Mouse (Mus musculus) hindbrain, postnatal 0 days (tissue): ENCODE results near the gene Polg2. TPM values are rescaled to one million over a fixed set of nuclear protein-coding genes. Genes with fewer than 3 reads are reported as not detected.
"Not testable (repeated sequence)": the region's sequence is repeated elsewhere in the genome, so short reads cannot be mapped to it uniquely, and the experiment has no call there.

Experiments
- ATAC-seq: fragments of 200-750 bp; cut with Nextera tagmentation; 2 replicates; pipeline ENCODE4 v1.8.0; 2017; ENCODE audit warnings: mild to moderate bottlenecking, moderate TSS enrichment, moderate library complexity
- DNase-seq: peaks from one replicate; pipeline ENCODE4 v3.0.0-alpha.2; 2015; ENCODE audit warnings: low spot score
- H3K27ac ChIP-seq: fragments of 300-500 bp; sonication (generic); 2 replicates; pipeline ENCODE4 v1.5.1; 2014; ENCODE audit warnings: mild to moderate bottlenecking
- H3K27me3 ChIP-seq: fragments of 300-500 bp; sonication (generic); 2 replicates; pipeline ENCODE4 v1.6.1; 2014; ENCODE audit warnings: low read length, mixed read lengths; ENCODE audit not compliant: insufficient read depth
- H3K36me3 ChIP-seq: fragments of 300-500 bp; sonication (generic); 2 replicates; pipeline ENCODE4 v1.6.1; 2014; ENCODE audit warnings: low read length, mixed read lengths; ENCODE audit not compliant: insufficient read depth
- H3K4me1 ChIP-seq: fragments of 300-500 bp; sonication (generic); 2 replicates; pipeline ENCODE4 v1.6.1; 2014; ENCODE audit warnings: antibody characterized with exemption, low read length, mixed read lengths; ENCODE audit not compliant: insufficient read depth
- H3K4me2 ChIP-seq: fragments of 300-500 bp; sonication (generic); 2 replicates; pipeline ENCODE4 v1.6.1; 2014; ENCODE audit warnings: low read depth, mild to moderate bottlenecking, low read length, moderate library complexity, mixed read lengths
- H3K4me3 ChIP-seq: fragments of 300-500 bp; sonication (generic); 2 replicates; pipeline ENCODE4 v1.5.1; 2014; ENCODE audit warnings: low read length
- H3K9ac ChIP-seq: fragments of 300-500 bp; sonication (generic); replicated peaks from 2 replicates; pipeline ENCODE4 v1.6.1; 2014; ENCODE audit warnings: mild to moderate bottlenecking, low read length, moderate library complexity, mixed read lengths
- H3K9me3 ChIP-seq: fragments of 300-500 bp; sonication (generic); 2 replicates; pipeline ENCODE4 v1.6.1; 2016; ENCODE audit warnings: low read length, mixed read lengths
- CTCF ChIP-seq: IDR thresholded peaks from 2 replicates; pipeline ENCODE4 v1.5.1; 2016; ENCODE audit warnings: antibody characterized with exemption, control low read depth, low read depth
- WGBS: fragments of 180-500 bp; shearing (Covaris S2); extraction: QIAGEN DNeasy Blood & Tissue Kit; methylation state at CpG from one replicate; pipeline ENCODE4 v1.1.7; 2014; 5-methylcytosine and 5-hydroxymethylcytosine counted together
- polyA plus RNA-seq: library from polyadenylated mRNA; unstranded; fragments of >200 nt; fragmentation: Nextera tagmentation; extraction: Ambion mirVana; gene quantifications from 2 replicates; pipeline ENCODE4 v1.2.1, GENCODE M21; 2015
- total RNA-seq: library from RNA; depleted of rRNA; stranded (reverse); fragments of >200 nt; gene quantifications from 2 replicates; pipeline ENCODE4 v1.2.3, GENCODE M21; 2014

Polg2 gene
- total and polyA plus RNA-seq, 2 experiments from 2014 or later, result 8.3 to 9.5 TPM

- Histone ChIP-seq H3K36me3 (no peaks in the 10 kb centered on the region), H3K27ac (no peak overlapping the region), H3K9me3 (0 out of 2 replicates have a peak, but pooled peaks cover 4% of the 10 kb centered on the region), H3K4me3 (no peak overlapping the region), H3K27me3 (no peaks in the 10 kb centered on the region), H3K9ac (no peak overlapping the region), H3K4me2 (no peak overlapping the region), H3K4me1 (peaks cover under 1% of the 10 kb centered on the region; the same call in 1 of the 2 replicates)
- peak; percentile 77 for DNase-seq
- TF ChIP-seq CTCF, result peak; percentile 71
- ATAC-seq, result no peak
- WGBS, result 32% methylated on average over 6 of the region's 6 CpGs
Measured at GRCm38 (mm10) chr11:106742388-106742841, 36.9 kb downstream of the Polg2 start.

- Histone ChIP-seq H3K27me3 (no peaks in the 10 kb centered on the region), H3K4me3 (no peak overlapping the region), H3K36me3 (no peaks in the 10 kb centered on the region), H3K9ac (no peak overlapping the region), H3K9me3 (no peaks in the 10 kb centered on the region), H3K4me2 (no peak overlapping the region), H3K4me1 (peaks cover 7% of the 10 kb centered on the region; the same call in 1 of the 2 replicates), H3K27ac (no peak overlapping the region)
- ATAC-seq (no peak), DNase-seq (no peak)
- 92% methylated on average over 3 of the region's 3 CpGs for WGBS
- TF ChIP-seq CTCF, result no peak
Measured at GRCm38 (mm10) chr11:106741826-106742225, 37.5 kb downstream of the Polg2 start.

- Histone ChIP-seq H3K9ac (no peak overlapping the region), H3K4me1 (peaks cover 11% of the 10 kb centered on the region; the same call in 1 of the 2 replicates), H3K27ac (no peak overlapping the region), H3K27me3 (no peaks in the 10 kb centered on the region), H3K4me2 (no peak overlapping the region), H3K4me3 (no peak overlapping the region), H3K9me3 (no peaks in the 10 kb centered on the region), H3K36me3 (no peaks in the 10 kb centered on the region)
- DNase-seq (peak; percentile 72), ATAC-seq (peak; percentile 45; the same call in 1 of the 2 replicates)
- WGBS, result 18% methylated on average over 6 of the region's 6 CpGs
- no peak for TF ChIP-seq CTCF
Measured at GRCm38 (mm10) chr11:106741232-106741631, 38.1 kb downstream of the Polg2 start.

GRCm38 (mm10) chr11:106740724-106741123, 38.6 kb downstream of the Polg2 start:
- ATAC-seq, H3K36me3 ChIP-seq, H3K27me3 ChIP-seq, H3K4me2 ChIP-seq, H3K27ac ChIP-seq, H3K9me3 ChIP-seq, H3K9ac ChIP-seq, DNase-seq, H3K4me3 ChIP-seq: not testable (repeated sequence)
- peaks cover 11% of the 10 kb centered on the region; the same call in 1 of the 2 replicates for H3K4me1 ChIP-seq
- WGBS, result 92% methylated on average over 8 of the region's 8 CpGs

GRCm38 (mm10) chr11:106739116-106739515, 40.2 kb downstream of the Polg2 start:
- no peak for ATAC-seq
- no peak for TF ChIP-seq CTCF
- Histone ChIP-seq H3K4me2 (no peak overlapping the region), H3K27me3 (no peaks in the 10 kb centered on the region), H3K9ac (no peak overlapping the region), H3K4me3 (no peak overlapping the region), H3K9me3 (no peaks in the 10 kb centered on the region), H3K27ac (no peak overlapping the region), H3K36me3 (no peaks in the 10 kb centered on the region), H3K4me1 (peaks cover 11% of the 10 kb centered on the region; the same call in 1 of the 2 replicates)
- no peak for DNase-seq
- WGBS, result 81% methylated on average over 2 of the region's 2 CpGs

GRCm38 (mm10) chr11:106737178-106737621, 42.1 kb downstream of the Polg2 start:
- H3K4me2 ChIP-seq, result no peak overlapping the region

GRCm38 (mm10) chr11:106736614-106737013, 42.7 kb downstream of the Polg2 start:
- H3K9me3 ChIP-seq, result no peaks in the 10 kb centered on the region
- no peaks in the 10 kb centered on the region for H3K36me3 ChIP-seq
- H3K4me1 ChIP-seq, result peaks cover 11% of the 10 kb centered on the region; the same call in 1 of the 2 replicates
- no peak overlapping the region for H3K4me3 ChIP-seq
- ATAC-seq (0 out of 2 replicates have a peak, but pooled peaks have one; percentile 39), DNase-seq (no peak)
- H3K27me3 ChIP-seq, result no peaks in the 10 kb centered on the region
- no peak for TF ChIP-seq CTCF
- 38% methylated on average over 3 of the region's 3 CpGs for WGBS
- peak overlapping the region; percentile 62; the same call in 1 of the 2 replicates for H3K27ac ChIP-seq
- no peak overlapping the region for H3K4me2 ChIP-seq
- no peak overlapping the region; the same call in 1 of the 2 replicates for H3K9ac ChIP-seq

More at GRCm38 (mm10) chr11:106737178-106737621, 42.1 kb downstream of the Polg2 start:
- no peaks in the 10 kb centered on the region for H3K36me3 ChIP-seq
- no peaks in the 10 kb centered on the region for H3K9me3 ChIP-seq
- ATAC-seq (peak; percentile 69; the same call in 1 of the 2 replicates), DNase-seq (peak; percentile 69)
- H3K27me3 ChIP-seq, result no peaks in the 10 kb centered on the region
- no peak overlapping the region for H3K4me3 ChIP-seq
- peak overlapping the region; percentile 62 for H3K27ac ChIP-seq
- H3K4me1 ChIP-seq, result peaks cover 11% of the 10 kb centered on the region; the same call in 1 of the 2 replicates
- peak overlapping the region; percentile 33; the same call in 1 of the 2 replicates for H3K9ac ChIP-seq
- TF ChIP-seq CTCF, result no peak
- WGBS, result 7% methylated on average over 12 of the region's 12 CpGs
